Mouse (Mus musculus) CH12.LX (cell line): ENCODE results near the gene Eri3. TPM values are rescaled to one million over a fixed set of nuclear protein-coding genes. Genes with fewer than 3 reads are reported as not detected.

Experiments
- DNase-seq: peaks from one replicate; pipeline ENCODE4 v3.0.0-alpha.2; 2013; ENCODE audit errors: extremely low read depth
- H3K27ac ChIP-seq: 2 replicates; pipeline ENCODE4 v1.5.1; 2012; ENCODE audit warnings: low read depth, mild to moderate bottlenecking, control low read depth, moderate library complexity; ENCODE audit not compliant: insufficient read depth
- H3K27me3 ChIP-seq: replicated peaks from 2 replicates; pipeline ENCODE3; 2012; ENCODE audit warnings: inconsistent platforms
- H3K36me3 ChIP-seq, 2 experiments: replicated peaks in 1 of 2; 2 replicates each; pipeline versions ENCODE3 to v1.6.1; 2012; ENCODE audit warnings: inconsistent platforms in 1 of 2, low read length in 1 of 2, mild to moderate bottlenecking in 1 of 2, mixed read lengths in 1 of 2, moderate library complexity in 1 of 2; ENCODE audit not compliant: control insufficient read depth in 1 of 2, insufficient read depth in 1 of 2
- H3K4me1 ChIP-seq, 2 experiments: 2 replicates each; pipeline ENCODE4 v1.6.1; 2012; ENCODE audit warnings: inconsistent platforms in 1 of 2, moderate library complexity in 1 of 2; ENCODE audit not compliant: insufficient read depth in 2 of 2, control insufficient read depth in 1 of 2
- H3K4me2 ChIP-seq: 2 replicates; pipeline ENCODE4 v1.6.1; 2012; ENCODE audit warnings: low read depth, mild to moderate bottlenecking, control low read depth; ENCODE audit not compliant: poor library complexity, insufficient read depth, severe bottlenecking
- H3K4me3 ChIP-seq, 3 experiments: fragments of 150-350 bp in 1 of 3; sonication (generic) in 1 of 3; replicated peaks in 1 of 3; 2 replicates each; pipeline versions ENCODE3 to v1.5.1; 2011 to 2012; ENCODE audit warnings: low read depth in 2 of 3, low read length in 2 of 3, mild to moderate bottlenecking in 2 of 3, moderate library complexity in 2 of 3, control low read depth in 1 of 3, improper control_type of control experiment in 1 of 3, inconsistent platforms in 1 of 3, mixed read lengths in 1 of 3; ENCODE audit not compliant: poor library complexity in 1 of 3
- H3K79me2 ChIP-seq: replicated peaks from 2 replicates; pipeline ENCODE4 v1.6.1; 2012; ENCODE audit warnings: mild to moderate bottlenecking, moderate library complexity; ENCODE audit not compliant: control insufficient read depth, poor library complexity, insufficient read depth, severe bottlenecking; ENCODE audit errors: extremely low read depth
- H3K9ac ChIP-seq: 2 replicates; pipeline ENCODE4 v1.6.1; 2012; ENCODE audit warnings: low read depth, mild to moderate bottlenecking, control low read depth, moderate library complexity; ENCODE audit not compliant: insufficient read depth
- H3K9me3 ChIP-seq: replicated peaks from 2 replicates; pipeline ENCODE3; 2012; ENCODE audit warnings: low read length, inconsistent platforms, mixed read lengths
- CHD1 ChIP-seq: IDR thresholded peaks from 2 replicates; pipeline ENCODE4 v1.6.1; 2012; ENCODE audit warnings: low read depth, low read length, improper control_type of control experiment, inconsistent platforms
- CHD2 ChIP-seq: IDR thresholded peaks from 2 replicates; pipeline ENCODE4 v1.6.1; 2011; ENCODE audit warnings: low read length, improper control_type of control experiment
- CTCF ChIP-seq, 2 experiments: IDR thresholded peaks in 1 of 2; conservative IDR thresholded peaks in 1 of 2; 2 replicates each; pipeline ENCODE4 v1.5.1; 2011 to 2012; ENCODE audit warnings: low read depth in 2 of 2, low read length in 2 of 2, improper control_type of control experiment in 1 of 2, inconsistent platforms in 1 of 2, mild to moderate bottlenecking in 1 of 2, moderate library complexity in 1 of 2
- E2F4 ChIP-seq: IDR thresholded peaks from 2 replicates; pipeline ENCODE4 v1.6.1; 2011; ENCODE audit warnings: low read depth, low read length, improper control_type of control experiment; ENCODE audit not compliant: insufficient replicate concordance
- ELF1 ChIP-seq: IDR thresholded peaks from 2 replicates; pipeline ENCODE4 v1.6.1; 2014; ENCODE audit warnings: low read depth, mild to moderate bottlenecking, inconsistent platforms, low read length, improper control_type of control experiment
- EP300 ChIP-seq: IDR thresholded peaks from 2 replicates; pipeline ENCODE4 v1.6.1; 2011; ENCODE audit warnings: low read length, improper control_type of control experiment
- ETS1 ChIP-seq: conservative IDR thresholded peaks from 2 replicates; pipeline ENCODE4 v1.6.1; 2012; ENCODE audit warnings: low read depth, mild to moderate bottlenecking, inconsistent platforms, low read length, improper control_type of control experiment, moderate library complexity
- IRF4 ChIP-seq: IDR thresholded peaks from 2 replicates; pipeline ENCODE4 v1.6.1; 2014; ENCODE audit warnings: low read depth, mild to moderate bottlenecking, inconsistent platforms, low read length, improper control_type of control experiment
- JUN ChIP-seq: IDR thresholded peaks from 2 replicates; pipeline ENCODE4 v1.6.1; 2011; ENCODE audit warnings: low read depth, mild to moderate bottlenecking, low read length, improper control_type of control experiment, moderate library complexity; ENCODE audit not compliant: insufficient read depth
- JUND ChIP-seq: conservative IDR thresholded peaks from 2 replicates; pipeline ENCODE4 v1.6.1; 2011; ENCODE audit warnings: low read depth, low read length, improper control_type of control experiment
- KAT2A ChIP-seq: IDR thresholded peaks from 2 replicates; pipeline ENCODE4 v1.6.1; 2012; ENCODE audit warnings: low read length, improper control_type of control experiment, inconsistent platforms; ENCODE audit not compliant: insufficient replicate concordance
- MAX ChIP-seq: IDR thresholded peaks from 2 replicates; pipeline ENCODE4 v1.6.1; 2011; ENCODE audit warnings: low read length, improper control_type of control experiment
- MAZ ChIP-seq: IDR thresholded peaks from 2 replicates; pipeline ENCODE4 v1.6.1; 2012; ENCODE audit warnings: low read depth, mild to moderate bottlenecking, inconsistent platforms, low read length, improper control_type of control experiment, moderate library complexity
- MXI1 ChIP-seq: IDR thresholded peaks from 2 replicates; pipeline ENCODE4 v1.6.1; 2011; ENCODE audit warnings: mild to moderate bottlenecking, low read depth, low read length, improper control_type of control experiment
- NELFE ChIP-seq: IDR thresholded peaks from 2 replicates; pipeline ENCODE4 v1.6.1; 2011; ENCODE audit warnings: low read depth, low read length, improper control_type of control experiment
- POLR2AphosphoS2 ChIP-seq: IDR thresholded peaks from 2 replicates; pipeline ENCODE4 v1.6.1; 2011; ENCODE audit warnings: low read depth, low read length, improper control_type of control experiment
- RAD21 ChIP-seq: IDR thresholded peaks from 2 replicates; pipeline ENCODE4 v1.6.1; 2011; ENCODE audit warnings: low read depth, mild to moderate bottlenecking, low read length, improper control_type of control experiment, moderate library complexity
- RCOR1 ChIP-seq: conservative IDR thresholded peaks from 2 replicates; pipeline ENCODE4 v1.6.1; 2012; ENCODE audit warnings: low read depth, mild to moderate bottlenecking, inconsistent platforms, low read length, improper control_type of control experiment
- SIN3A ChIP-seq: IDR thresholded peaks from 2 replicates; pipeline ENCODE4 v1.6.1; 2012; ENCODE audit warnings: low read length, improper control_type of control experiment, inconsistent platforms
- TBP ChIP-seq: conservative IDR thresholded peaks from 2 replicates; pipeline ENCODE4 v1.6.1; 2011; ENCODE audit warnings: low read depth, low read length, improper control_type of control experiment
- UBTF ChIP-seq: IDR thresholded peaks from 2 replicates; pipeline ENCODE4 v1.6.1; 2012; ENCODE audit warnings: low read depth, mild to moderate bottlenecking, inconsistent platforms, low read length, improper control_type of control experiment, moderate library complexity
- USF1 ChIP-seq: IDR thresholded peaks from 2 replicates; pipeline ENCODE4 v1.6.1; 2014; ENCODE audit warnings: low read depth, mild to moderate bottlenecking, inconsistent platforms, low read length, improper control_type of control experiment
- ZC3H11A ChIP-seq: IDR thresholded peaks from 2 replicates; pipeline ENCODE4 v1.6.1; 2012; ENCODE audit warnings: low read depth, mild to moderate bottlenecking, inconsistent platforms, low read length, improper control_type of control experiment
- ZKSCAN1 ChIP-seq: IDR thresholded peaks from 2 replicates; pipeline ENCODE4 v1.6.1; 2012; ENCODE audit warnings: low read depth, inconsistent platforms, low read length, improper control_type of control experiment, borderline replicate concordance
- ZMIZ1 ChIP-seq: IDR thresholded peaks from 2 replicates; pipeline ENCODE4 v1.6.1; 2012; ENCODE audit warnings: low read depth, mild to moderate bottlenecking, inconsistent platforms, low read length, improper control_type of control experiment
- dilution Hi-C: fragments of 300-500 bp; cut with MboI; formaldehyde crosslinking; loops from 2 replicates; pipeline ENCODE4 v1.14.3; 2020; ENCODE audit warnings: low sequenced_read_pairs; ENCODE audit not compliant: extremely low pct_unique_long_range_greater_than_20kb, extremely low pct_ligation_motif_present
- in situ Hi-C: fragments of 300-500 bp; cut with MboI; formaldehyde crosslinking; loops from 3 replicates; pipeline ENCODE4 v1.14.3; 2019; ENCODE audit warnings: low sequenced_read_pairs, low pct_ligation_motif_present, low pct_unique_long_range_greater_than_20kb, mixed read lengths
- polyA plus RNA-seq: library from polyadenylated mRNA; unstranded; fragments of >175 nt; gene quantifications from 2 replicates; pipeline ENCODE4 v1.2.1, GENCODE M21; 2012; ENCODE audit warnings: low read depth; ENCODE audit not compliant: insufficient read length
- total RNA-seq, 2 experiments: library from RNA; depleted of rRNA; stranded (reverse); fragments of 300-350 nt in 1 of 2; fragments of >200 nt in 1 of 2; gene quantifications; 2 replicates each; pipeline ENCODE4 v1.2.3; 2012 to 2014

Gene Eri3
- total and polyA plus RNA-seq, 3 experiments = 31.2 to 38.0 (median 31.9) TPM

DNA sequence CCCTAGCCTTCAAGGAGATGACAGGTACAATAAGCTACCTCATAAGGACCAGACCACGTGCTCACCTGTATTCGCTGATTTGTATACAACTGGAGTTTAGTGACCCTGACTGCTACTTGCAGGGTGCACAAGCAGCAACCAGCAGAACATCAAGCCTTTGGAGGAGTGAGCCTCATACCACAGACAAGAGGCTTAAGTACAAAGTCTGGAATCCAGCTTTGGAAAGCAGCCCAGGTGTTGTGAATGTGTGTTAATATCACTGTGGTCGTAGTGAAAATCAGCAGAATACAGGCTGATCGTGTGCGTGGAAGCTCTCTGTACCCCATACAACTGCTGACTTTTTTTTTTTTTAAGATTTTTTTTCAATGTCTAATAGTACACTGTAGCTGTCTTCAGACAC lies 109.8 kb downstream of the Eri3 start:
- Histone ChIP-seq H3K4me3 (no peak overlapping the region), H3K27ac (no peak overlapping the region), H3K36me3 (peaks cover 0 to 63% of the 10 kb centered on the region in 2 experiments), H3K4me1 (peaks cover 0 to 33% of the 10 kb centered on the region in 2 experiments; a peak in 2 of 4 replicates), H3K4me2 (no peak overlapping the region), H3K27me3 (no peaks in the 10 kb centered on the region), H3K9ac (no peak overlapping the region), H3K9me3 (no peaks in the 10 kb centered on the region), H3K79me2 (no peaks in the 10 kb centered on the region)
- dilution Hi-C loops (no loop called here), in situ Hi-C loops (no loop called here)
- TF ChIP-seq UBTF (no peak), USF1 (no peak), RCOR1 (no peak), JUND (no peak), ELF1 (no peak), IRF4 (no peak), ZKSCAN1 (no peak), MAZ (no peak), E2F4 (no peak), CHD2 (no peak), SIN3A (no peak), ZMIZ1 (no peak), MXI1 (no peak), TBP (no peak), RAD21 (no peak), ZC3H11A (no peak)
- no peak for DNase-seq

DNA sequence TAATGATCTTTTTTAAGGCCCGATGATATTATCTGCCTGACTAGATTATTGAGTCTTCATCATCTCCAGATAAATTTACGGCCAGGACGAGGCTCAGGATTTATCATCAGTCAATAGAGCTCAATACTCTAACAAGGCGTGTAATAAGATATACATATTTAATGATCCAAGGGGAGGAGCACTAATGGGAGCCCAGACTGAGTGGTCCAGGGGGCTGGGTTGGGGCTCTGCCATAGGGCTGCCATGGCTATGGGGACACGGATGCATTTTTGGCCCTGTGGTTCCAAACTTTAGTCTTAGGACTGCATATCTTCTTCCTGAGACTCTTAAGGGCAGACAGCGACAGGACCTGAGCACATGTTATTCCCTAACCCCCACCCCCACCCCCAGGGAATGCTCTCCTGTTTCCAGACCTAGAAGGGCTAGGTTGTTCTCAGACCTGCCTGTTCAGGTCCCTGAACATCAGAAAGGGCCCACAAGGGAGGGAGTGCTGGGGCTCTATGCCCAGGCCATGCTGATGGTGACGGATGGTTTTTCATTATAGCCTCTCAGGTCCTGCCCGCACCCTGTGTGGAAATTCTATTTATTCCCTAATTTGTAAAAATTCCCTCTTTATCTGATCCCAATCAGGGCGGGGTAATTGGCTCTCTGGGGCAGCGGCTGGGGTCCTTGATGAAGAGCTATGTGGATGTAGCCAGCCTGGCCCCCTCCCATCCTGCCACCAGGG lies 114.4 kb downstream of the Eri3 start:
- DNase-seq = no peak
- Histone ChIP-seq H3K4me2 (no peak overlapping the region), H3K4me1 (peaks cover 0 to 19% of the 10 kb centered on the region in 2 experiments; a peak in 2 of 4 replicates), H3K9ac (no peak overlapping the region), H3K36me3 (peaks cover 0 to 42% of the 10 kb centered on the region in 2 experiments), H3K9me3 (no peaks in the 10 kb centered on the region), H3K27ac (no peak overlapping the region), H3K4me3 (no peak overlapping the region), H3K79me2 (no peaks in the 10 kb centered on the region), H3K27me3 (no peaks in the 10 kb centered on the region)
- in situ Hi-C loops = no loop called here
- TF ChIP-seq ZMIZ1 = no peak
- no peak for TF ChIP-seq IRF4
- no peak for TF ChIP-seq ZKSCAN1
- no peak for TF ChIP-seq JUN
- TF ChIP-seq ELF1 = no peak
- TF ChIP-seq POLR2AphosphoS2 = no peak
- TF ChIP-seq RAD21 = no peak
- no peak for TF ChIP-seq RCOR1
- no peak for TF ChIP-seq SIN3A
- TF ChIP-seq MXI1 = no peak
- TF ChIP-seq KAT2A = no peak
- TF ChIP-seq UBTF = no peak
- TF ChIP-seq TBP = no peak
- no peak for TF ChIP-seq ETS1
- no peak for TF ChIP-seq CTCF (conservative IDR thresholded peaks at IDR 0.05 in 1 of 2, IDR thresholded peaks at IDR 0.05 in 1 of 2; ENCODE audit: low read depth in 2 of 2, low read length in 2 of 2)
- TF ChIP-seq MAX = no peak
- no peak for TF ChIP-seq CHD1
- TF ChIP-seq NELFE = no peak
- TF ChIP-seq ZC3H11A = no peak
- no peak for TF ChIP-seq EP300
- dilution Hi-C loops = no loop called here
